Mouse (Mus musculus): ENCODE measurements at regions not wholly inside any gene's neighbourhood (a gene's known extent, or its start where the extent isn't known, plus 50 kb on each side); places are given as distances from the start of the nearest gene placed in this dataset. TPM values are rescaled to one million over a fixed set of nuclear protein-coding genes. Genes with fewer than 3 reads are reported as not detected.

DNA sequence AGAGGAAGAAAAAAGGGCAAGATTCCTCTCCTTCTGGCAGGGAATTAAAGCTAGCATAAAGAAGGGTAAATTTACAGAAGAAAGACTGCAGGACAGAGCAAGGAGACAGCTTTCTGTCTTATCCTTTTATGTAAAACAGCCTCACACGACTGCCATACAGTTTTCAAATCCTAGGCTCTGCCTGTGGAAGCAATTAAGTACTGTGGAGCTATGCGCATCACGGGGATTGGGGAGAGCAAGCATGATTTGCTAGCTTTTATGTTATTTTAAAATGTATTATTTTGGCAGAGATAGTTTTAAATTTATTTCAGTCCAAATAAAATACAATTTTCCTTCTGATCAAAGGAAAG, 74.2 kb upstream of the Slc39a10 start:
- Histone ChIP-seq H3K36me3 (replicated peaks; ENCODE audit: control insufficient read depth, insufficient read depth, low read length) (no peaks in the 10 kb centered on the region), H3K27ac (ENCODE audit: low read depth) (no peak overlapping the region), H3K9me3 (replicated peaks; ENCODE audit: control insufficient read depth, low read length) (no peaks in the 10 kb centered on the region), H3K4me2 (ENCODE audit: low read depth, low read length) (no peak overlapping the region), H3K4me1 (ENCODE audit: control insufficient read depth, insufficient read depth) (no peaks in the 10 kb centered on the region), H3K9ac (replicated peaks; ENCODE audit: low read depth, low read length) (no peak overlapping the region), H3K4me3 (ENCODE audit: low read depth, low read length) (no peak overlapping the region), H3K27me3 (ENCODE audit: control insufficient read depth, insufficient read depth, low read length) (no peaks in the 10 kb centered on the region)
- TF ChIP-seq CTCF (IDR thresholded peaks at IDR 0.05; ENCODE audit: low read depth) = no peak
- TF ChIP-seq EP300 (IDR thresholded peaks at IDR 0.05; ENCODE audit: low read depth) = no peak
- ATAC-seq (ENCODE audit: insufficient read depth, low read depth) = no peak
- 67% methylated on average over 3 of the region's 3 CpGs for WGBS
- DNase-seq (ENCODE audit: low spot score) = no peak

DNA sequence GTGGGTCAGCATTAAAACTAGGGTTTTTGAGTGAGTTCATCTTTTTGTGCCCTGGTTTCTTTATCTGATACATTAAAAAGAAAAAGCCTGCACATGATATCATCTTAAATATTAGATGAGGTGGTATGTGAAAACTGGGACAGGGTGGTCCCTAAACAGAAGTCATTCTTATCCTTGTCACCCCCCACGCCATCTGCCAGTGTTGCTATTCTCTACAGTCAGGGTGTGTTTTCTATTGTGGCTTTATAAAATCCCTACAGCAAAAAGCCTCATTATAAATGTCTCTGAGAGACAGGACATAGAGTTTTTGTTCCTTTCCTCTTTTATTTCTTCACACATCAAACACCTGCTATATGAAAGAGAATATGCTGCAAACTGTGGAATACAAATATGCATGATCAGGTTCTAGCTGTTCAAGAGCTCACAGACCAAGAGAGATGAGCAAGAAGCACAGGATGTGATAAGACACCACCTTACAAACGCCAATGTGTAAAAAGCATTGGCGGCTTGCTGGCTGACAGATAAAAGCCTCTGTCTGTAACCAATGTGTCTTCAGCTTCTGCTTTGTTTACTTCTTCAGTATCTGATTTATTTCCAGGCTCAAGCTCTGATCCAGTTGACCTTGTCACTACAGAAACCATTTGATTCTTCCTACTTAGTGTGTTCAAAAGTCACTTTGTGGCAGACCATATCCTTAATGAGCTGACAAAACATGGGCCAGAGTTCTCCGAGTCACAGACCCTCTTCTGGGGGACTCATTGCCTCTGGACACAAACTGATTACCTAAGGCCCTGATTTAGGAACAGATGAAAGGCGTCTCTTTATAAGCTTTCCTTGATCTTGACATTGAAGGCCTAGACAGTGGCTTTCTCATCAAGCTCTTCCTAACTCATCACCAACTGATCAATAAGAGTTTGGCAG, 73.6 kb upstream of the Slc39a10 start:
- H3K27ac ChIP-seq (ENCODE audit: low read depth) = no peak overlapping the region
- H3K4me1 ChIP-seq (ENCODE audit: control insufficient read depth, insufficient read depth) = no peaks in the 10 kb centered on the region
- no peak for DNase-seq (ENCODE audit: low spot score)
- 52% methylated on average over 5 of the region's 5 CpGs for WGBS
- ATAC-seq (ENCODE audit: insufficient read depth, low read depth) = no peak
- no peak for TF ChIP-seq EP300 (IDR thresholded peaks at IDR 0.05; ENCODE audit: low read depth)
- TF ChIP-seq CTCF (IDR thresholded peaks at IDR 0.05; ENCODE audit: low read depth) = no peak
- no peaks in the 10 kb centered on the region for H3K27me3 ChIP-seq (ENCODE audit: control insufficient read depth, insufficient read depth, low read length)
- no peak overlapping the region for H3K9ac ChIP-seq (replicated peaks; ENCODE audit: low read depth, low read length)
- no peaks in the 10 kb centered on the region for H3K36me3 ChIP-seq (replicated peaks; ENCODE audit: control insufficient read depth, insufficient read depth, low read length)
- no peak overlapping the region for H3K4me2 ChIP-seq (ENCODE audit: low read depth, low read length)
- no peak overlapping the region for H3K4me3 ChIP-seq (ENCODE audit: low read depth, low read length)
- H3K9me3 ChIP-seq (replicated peaks; ENCODE audit: control insufficient read depth, low read length) = no peaks in the 10 kb centered on the region

DNA sequence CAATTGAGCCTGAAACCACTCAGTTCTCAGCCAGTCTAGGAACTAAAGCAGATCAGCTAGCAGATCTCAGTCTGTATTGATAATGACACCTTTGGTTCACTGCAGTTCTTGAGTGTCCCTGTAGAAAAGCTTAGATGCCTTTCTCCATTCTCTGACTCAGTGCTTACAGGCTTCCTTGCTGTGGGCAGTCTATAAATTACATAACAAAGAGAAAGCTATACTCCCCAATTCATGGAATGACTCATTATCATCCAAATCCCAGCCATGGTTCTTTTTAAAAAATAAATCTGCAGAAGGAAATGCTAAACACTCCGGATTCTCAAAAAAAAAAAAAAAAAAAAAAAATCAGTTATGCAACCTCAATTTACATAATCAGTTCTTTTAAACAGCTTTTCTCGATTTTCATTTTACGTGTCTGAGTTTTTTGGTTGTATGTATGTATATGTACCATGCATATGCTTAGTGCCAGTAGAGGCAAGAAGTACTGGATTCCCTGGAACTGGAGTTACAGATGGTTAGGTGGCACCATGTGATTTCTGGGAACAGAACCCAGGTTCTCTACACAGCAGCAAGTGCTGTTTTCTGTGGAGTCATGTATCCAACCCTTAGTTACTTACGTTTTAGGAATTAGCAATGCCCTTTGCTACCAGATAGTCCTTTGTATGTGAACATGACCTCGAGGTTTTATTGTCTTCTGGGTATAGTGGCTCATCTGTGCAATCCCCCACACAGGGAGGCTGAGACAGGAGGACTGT, 71.5 kb upstream of the Slc39a10 start:
- H3K27me3 ChIP-seq (ENCODE audit: control insufficient read depth, insufficient read depth, low read length) = no peaks in the 10 kb centered on the region
- H3K9ac ChIP-seq (replicated peaks; ENCODE audit: low read depth, low read length) = no peak overlapping the region
- H3K4me3 ChIP-seq (ENCODE audit: low read depth, low read length) = no peak overlapping the region
- H3K36me3 ChIP-seq (replicated peaks; ENCODE audit: control insufficient read depth, insufficient read depth, low read length) = no peaks in the 10 kb centered on the region
- TF ChIP-seq EP300 (IDR thresholded peaks at IDR 0.05; ENCODE audit: low read depth) (no peak), CTCF (IDR thresholded peaks at IDR 0.05; ENCODE audit: low read depth) (no peak)
- H3K27ac ChIP-seq (ENCODE audit: low read depth) = no peak overlapping the region
- no peaks in the 10 kb centered on the region for H3K4me1 ChIP-seq (ENCODE audit: control insufficient read depth, insufficient read depth)
- no peaks in the 10 kb centered on the region for H3K9me3 ChIP-seq (replicated peaks; ENCODE audit: control insufficient read depth, low read length)
- ATAC-seq (ENCODE audit: insufficient read depth, low read depth) (no peak), DNase-seq (ENCODE audit: low spot score) (no peak)
- no peak overlapping the region for H3K4me2 ChIP-seq (ENCODE audit: low read depth, low read length)
- 72% methylated on average over 5 of the region's 5 CpGs for WGBS

Small RNA genes lying in the stretch of these regions (microRNA-seq; reads per million reads assigned to microRNA genes)
- not detected for gene Mir6350
